Mouse (Mus musculus) c-Kit-positive CD71-positive TER-119-negative erythroid progenitor cells, embryonic 14.5 days (primary cell): ENCODE results near the gene Lsm7.

Experiments
- DNase-seq: peaks from one replicate; pipeline ENCODE4 v3.0.0-alpha.2; 2013; ENCODE audit warnings: low read depth

The Lsm7 gene

GRCm38 (mm10) chr10:80813366-80813765 lies 41.6 kb downstream of the Lsm7 start, which contains the start of gene Jsrp1:
Gene Jsrp1 (minus strand): TSS chr10:80813498.
- no peak for DNase-seq

- DNase-seq = no peak
Measured at GRCm38 (mm10) chr10:80812391-80813041, 42.5 kb downstream of the Lsm7 start.

GRCm38 (mm10) chr10:80810084-80810483 lies 44.9 kb downstream of the Lsm7 start:
- DNase-seq = no peak

DNA sequence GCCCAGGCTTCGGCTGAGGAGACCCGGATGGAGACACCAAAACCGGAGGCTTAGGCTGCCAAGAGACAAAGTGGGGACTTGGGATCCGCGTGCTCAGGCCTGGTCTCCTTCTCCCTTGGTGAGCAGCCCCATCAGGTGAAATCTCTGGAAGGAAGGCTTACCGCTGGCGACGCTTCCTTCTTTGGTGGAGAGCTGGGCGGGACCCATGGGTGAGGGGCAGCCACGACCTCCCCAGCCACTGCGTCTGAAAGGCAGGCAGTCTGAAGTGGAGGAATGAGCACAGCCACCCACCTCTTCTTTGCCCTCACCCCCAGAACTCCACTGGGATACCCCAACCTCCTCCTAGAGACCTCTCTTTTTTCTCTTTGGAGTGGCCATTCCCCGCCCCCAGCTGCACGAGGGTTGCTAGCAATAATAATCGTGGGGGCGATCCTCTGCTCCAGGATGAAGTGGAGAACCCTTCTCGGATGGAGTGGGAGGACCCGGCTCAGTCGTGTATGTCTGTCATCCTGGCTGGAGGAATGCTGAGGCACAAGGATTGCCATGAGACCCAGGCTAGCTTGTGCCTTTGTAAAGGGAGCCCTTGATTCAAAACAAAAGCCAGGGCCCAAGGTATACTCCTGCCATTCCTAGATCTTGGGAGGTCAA lies 45.9 kb downstream of the Lsm7 start:
- DNase-seq = no peak

DNA sequence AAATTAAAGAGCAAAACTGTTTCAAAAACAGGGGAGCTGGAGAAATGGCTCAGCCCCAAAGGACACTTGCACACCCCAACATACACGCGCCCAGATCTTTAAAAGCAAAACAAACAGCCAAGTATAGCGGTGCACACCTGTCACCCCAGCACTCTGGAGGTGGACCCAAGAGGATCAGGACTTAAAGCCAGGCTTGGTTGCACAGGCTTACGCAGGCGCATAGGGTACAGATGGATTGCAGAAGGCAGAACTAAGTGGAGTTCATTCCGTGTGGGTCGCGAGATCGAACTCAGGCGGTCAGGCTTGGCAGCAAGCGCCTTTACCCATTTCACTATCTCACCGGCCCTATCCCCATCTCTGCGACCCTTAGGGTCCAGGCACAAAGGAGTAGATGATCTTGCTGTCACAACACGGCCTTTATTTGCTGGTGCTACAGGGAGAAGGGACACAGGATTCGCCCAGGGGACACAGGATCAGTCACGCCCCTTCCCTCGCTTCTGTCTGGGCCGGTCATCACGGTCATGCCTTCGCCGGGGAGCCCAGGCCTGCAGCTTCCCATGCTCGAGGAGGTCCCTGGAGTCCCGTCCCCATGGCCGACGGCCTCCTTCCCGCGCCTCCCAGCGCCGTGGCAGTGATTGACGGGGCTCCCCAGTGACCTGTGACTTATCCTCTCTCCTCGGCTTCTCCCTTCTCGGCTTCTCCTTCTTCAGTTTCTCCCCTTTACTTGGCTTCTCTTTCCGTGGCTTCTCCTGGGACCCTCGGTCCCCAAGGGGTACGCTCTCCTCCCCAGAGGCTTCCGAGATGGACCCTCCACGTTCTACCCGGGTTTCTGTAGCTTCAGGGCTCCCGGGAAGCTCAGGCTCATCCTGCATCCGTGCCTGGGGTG lies 46.7 kb downstream of the Lsm7 start:
- DNase-seq = no peak

DNA sequence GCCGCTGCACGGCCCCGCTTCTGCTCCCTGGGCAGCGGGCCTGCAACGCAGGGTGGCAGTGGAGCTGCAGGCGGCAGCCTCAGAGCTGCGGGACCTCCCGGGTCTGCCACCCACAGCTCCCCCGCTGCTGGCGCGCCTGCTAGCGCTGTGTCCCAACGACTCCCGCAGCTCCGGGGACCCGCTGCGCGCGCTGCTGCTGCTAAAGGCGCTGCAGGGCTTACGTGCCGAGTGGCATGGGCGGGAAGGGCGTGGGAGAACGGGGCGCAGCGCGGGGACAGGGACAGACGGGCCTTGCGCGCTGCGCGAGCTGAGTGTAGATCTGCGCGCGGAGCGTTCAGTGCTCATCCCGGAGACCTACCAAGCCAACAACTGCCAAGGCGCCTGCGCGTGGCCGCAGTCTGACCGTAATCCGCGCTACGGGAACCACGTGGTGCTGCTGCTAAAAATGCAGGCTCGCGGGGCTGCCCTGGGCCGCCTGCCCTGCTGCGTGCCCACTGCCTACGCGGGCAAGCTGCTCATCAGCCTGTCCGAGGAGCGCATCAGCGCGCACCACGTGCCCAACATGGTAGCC lies 47.9 kb downstream of the Lsm7 start:
- no peak for DNase-seq

- DNase-seq = no peak
Measured at GRCm38 (mm10) chr10:80806341-80807056, 48.5 kb downstream of the Lsm7 start.

DNA sequence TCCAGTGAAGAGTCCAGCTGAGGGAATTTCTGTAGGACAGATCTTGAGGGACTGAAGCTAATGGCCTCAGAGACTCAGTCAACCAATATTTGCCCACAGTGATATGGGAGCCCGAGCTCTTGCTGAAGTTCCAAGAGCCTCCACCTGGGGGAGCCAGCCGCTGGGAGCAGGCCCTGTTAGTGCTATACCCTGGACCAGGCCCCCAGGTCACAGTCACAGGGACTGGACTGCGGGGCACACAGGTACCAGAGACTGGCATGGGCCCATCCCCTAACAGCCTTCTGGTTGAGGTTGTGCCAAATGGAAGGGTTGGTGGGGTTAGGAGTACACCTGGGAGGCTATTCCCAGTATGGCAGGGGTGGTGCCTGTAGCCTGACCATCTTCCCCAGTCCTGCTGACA lies 49.1 kb downstream of the Lsm7 start:
- DNase-seq = peak; percentile 69

- no peak for DNase-seq
Measured at GRCm38 (mm10) chr10:80805322-80805721, 49.7 kb downstream of the Lsm7 start.

- no peak for DNase-seq
Measured at GRCm38 (mm10) chr10:80804916-80805315, 50.1 kb downstream of the Lsm7 start, which contains the start of gene Amh. Gene Amh (plus strand): TSS chr10:80805243.

GRCm38 (mm10) chr10:80804340-80804739 lies 50.7 kb downstream of the Lsm7 start:
- no peak for DNase-seq

- no peak for DNase-seq
Measured at GRCm38 (mm10) chr10:80802996-80803395, 52.0 kb downstream of the Lsm7 start.
